Mouse (Mus musculus): Measurements from ENCODE around the gene Gm29776. TPM values are rescaled to one million over a fixed set of nuclear protein-coding genes. Genes with fewer than 3 reads are reported as not detected.

Gm29776 gene
- total RNA-seq, 2 experiments from 2014 or later, result not detected

GRCm38 (mm10) chr14:54660009-54660408 is 38.6 kb downstream of the Gm29776 start:
- ATAC-seq (replicated peaks; ENCODE audit: low FRiP score, poor library complexity, severe bottlenecking), result no peak

- ATAC-seq (replicated peaks; ENCODE audit: low FRiP score, poor library complexity, severe bottlenecking), result peak; percentile 93
Measured at GRCm38 (mm10) chr14:54653496-54653895, 45.1 kb downstream of the Gm29776 start.

GRCm38 (mm10) chr14:54652787-54653186 is 45.8 kb downstream of the Gm29776 start:
- no peak for ATAC-seq (replicated peaks; ENCODE audit: low FRiP score, poor library complexity, severe bottlenecking)

- ATAC-seq (replicated peaks; ENCODE audit: low FRiP score, poor library complexity, severe bottlenecking), result no peak
Measured at GRCm38 (mm10) chr14:54651556-54651955, 47.1 kb downstream of the Gm29776 start.

- ATAC-seq (replicated peaks; ENCODE audit: low FRiP score, poor library complexity, severe bottlenecking), result peak; percentile 66
Measured at GRCm38 (mm10) chr14:54650621-54651454, 47.8 kb downstream of the Gm29776 start.

GRCm38 (mm10) chr14:54647900-54648299 is 50.7 kb downstream of the Gm29776 start:
- ATAC-seq (replicated peaks; ENCODE audit: low FRiP score, poor library complexity, severe bottlenecking), result no peak

GRCm38 (mm10) chr14:54646898-54647636 is 51.6 kb downstream of the Gm29776 start:
- no peak for ATAC-seq (replicated peaks; ENCODE audit: low FRiP score, poor library complexity, severe bottlenecking)

GRCm38 (mm10) chr14:54646455-54646854 is 52.2 kb downstream of the Gm29776 start:
- no peak for ATAC-seq (replicated peaks; ENCODE audit: low FRiP score, poor library complexity, severe bottlenecking)

GRCm38 (mm10) chr14:54644294-54644693 is 54.3 kb downstream of the Gm29776 start:
- ATAC-seq (replicated peaks; ENCODE audit: low FRiP score, poor library complexity, severe bottlenecking), result no peak

GRCm38 (mm10) chr14:54643011-54643410 is 55.6 kb downstream of the Gm29776 start:
- ATAC-seq (replicated peaks; ENCODE audit: low FRiP score, poor library complexity, severe bottlenecking), result no peak

Other genes starting within 250 kb of the Gm29776 start
- gene Lrp10, start 234.7 kb downstream of the Gm29776 start, total RNA-seq (2015; ENCODE audit: low replicate concordance), result 6.7 and 10.9 TPM in 2 replicates
- 12.2 and 13.9 TPM in 2 replicates for gene Lrp10, start 234.7 kb downstream of the Gm29776 start, total RNA-seq (2017; ENCODE audit: low replicate concordance)
- not detected in 2 replicates for gene Rem2, start 222.7 kb downstream of the Gm29776 start, total RNA-seq (2015; ENCODE audit: low replicate concordance)
- not detected in 2 replicates for gene Rem2, start 222.7 kb downstream of the Gm29776 start, total RNA-seq (2017; ENCODE audit: low replicate concordance)
- gene Prmt5, start 181.3 kb downstream of the Gm29776 start, total RNA-seq (2015; ENCODE audit: low replicate concordance), result 6.9 and 12.3 TPM in 2 replicates
- 5.2 and 9.5 TPM in 2 replicates for gene Prmt5, start 181.3 kb downstream of the Gm29776 start, total RNA-seq (2017; ENCODE audit: low replicate concordance)
- 13.0 and 30.6 TPM in 2 replicates for gene Haus4, start 144.2 kb downstream of the Gm29776 start, total RNA-seq (2015; ENCODE audit: low replicate concordance)
- 39.4 and 42.9 TPM in 2 replicates for gene Haus4, start 144.2 kb downstream of the Gm29776 start, total RNA-seq (2017; ENCODE audit: low replicate concordance)
- gene Ajuba, start 121.3 kb downstream of the Gm29776 start, total RNA-seq (2015; ENCODE audit: low replicate concordance), result not detected in 2 replicates
- 0.85 TPM in 1 of 2 replicates, not detected in the other for gene Ajuba, start 121.3 kb downstream of the Gm29776 start, total RNA-seq (2017; ENCODE audit: low replicate concordance)
- 1.3 and 4.4 TPM in 2 replicates for gene 4931414P19Rik, start 92.8 kb downstream of the Gm29776 start, total RNA-seq (2015; ENCODE audit: low replicate concordance)
- 1.0 and 1.4 TPM in 2 replicates for gene 4931414P19Rik, start 92.8 kb downstream of the Gm29776 start, total RNA-seq (2017; ENCODE audit: low replicate concordance)
- 47.7 and 51.0 TPM in 2 replicates for gene Psmb5, start 80.8 kb downstream of the Gm29776 start, total RNA-seq (2015; ENCODE audit: low replicate concordance)
- gene Psmb5, start 80.8 kb downstream of the Gm29776 start, total RNA-seq (2017; ENCODE audit: low replicate concordance), result 12.9 and 18.1 TPM in 2 replicates
- gene Psmb11, start 77.4 kb downstream of the Gm29776 start, total RNA-seq (2015; ENCODE audit: low replicate concordance), result not detected in 2 replicates
- gene Psmb11, start 77.4 kb downstream of the Gm29776 start, total RNA-seq (2017; ENCODE audit: low replicate concordance), result 0.26 TPM in 1 of 2 replicates, not detected in the other
- not detected in 2 replicates for gene Gm17606, start 57.9 kb downstream of the Gm29776 start, total RNA-seq (2015; ENCODE audit: low replicate concordance)
- not detected in 2 replicates for gene Gm17606, start 57.9 kb downstream of the Gm29776 start, total RNA-seq (2017; ENCODE audit: low replicate concordance)
- 1.3 and 1.5 TPM in 2 replicates for gene Cdh24, start 57.5 kb downstream of the Gm29776 start, total RNA-seq (2015; ENCODE audit: low replicate concordance)
- 2.4 and 5.0 TPM in 2 replicates for gene Cdh24, start 57.5 kb downstream of the Gm29776 start, total RNA-seq (2017; ENCODE audit: low replicate concordance)
- gene 1700123O20Rik, start 12.6 kb downstream of the Gm29776 start, total RNA-seq (2015; ENCODE audit: low replicate concordance), result 22.7 and 25.5 TPM in 2 replicates
- 18.1 and 25.8 TPM in 2 replicates for gene 1700123O20Rik, start 12.6 kb downstream of the Gm29776 start, total RNA-seq (2017; ENCODE audit: low replicate concordance)
- gene Acin1, start 11.9 kb downstream of the Gm29776 start, total RNA-seq (2015; ENCODE audit: low replicate concordance), result 173 and 217 TPM in 2 replicates
- gene Acin1, start 11.9 kb downstream of the Gm29776 start, total RNA-seq (2017; ENCODE audit: low replicate concordance), result 369 and 562 TPM in 2 replicates
- 22.4 and 29.4 TPM in 2 replicates for gene Cebpe, start 13.3 kb upstream of the Gm29776 start, total RNA-seq (2015; ENCODE audit: low replicate concordance)
- gene Cebpe, start 13.3 kb upstream of the Gm29776 start, total RNA-seq (2017; ENCODE audit: low replicate concordance), result 27.7 and 53.0 TPM in 2 replicates
- 7.7 and 10.8 TPM in 2 replicates for gene Slc7a8, start 83.1 kb upstream of the Gm29776 start, total RNA-seq (2015; ENCODE audit: low replicate concordance)
- gene Slc7a8, start 83.1 kb upstream of the Gm29776 start, total RNA-seq (2017; ENCODE audit: low replicate concordance), result 1.4 and 1.8 TPM in 2 replicates
- not detected in 2 replicates for gene Rnf212b, start 115.3 kb upstream of the Gm29776 start, total RNA-seq (2015; ENCODE audit: low replicate concordance)
- gene Rnf212b, start 115.3 kb upstream of the Gm29776 start, total RNA-seq (2017; ENCODE audit: low replicate concordance), result 1.0 TPM in 1 of 2 replicates, not detected in the other
- 0.63 TPM in 1 of 2 replicates, not detected in the other for gene Homez, start 172.1 kb upstream of the Gm29776 start, total RNA-seq (2015; ENCODE audit: low replicate concordance)
- gene Homez, start 172.1 kb upstream of the Gm29776 start, total RNA-seq (2017; ENCODE audit: low replicate concordance), result 2.5 and 5.6 TPM in 2 replicates
- 1.9 TPM in 1 of 2 replicates, not detected in the other for gene Ppp1r3e, start 178.7 kb upstream of the Gm29776 start, total RNA-seq (2015; ENCODE audit: low replicate concordance)
- 0.70 and 3.7 TPM in 2 replicates for gene Ppp1r3e, start 178.7 kb upstream of the Gm29776 start, total RNA-seq (2017; ENCODE audit: low replicate concordance)
- 0.77 and 0.84 TPM in 2 replicates for gene Bcl2l2, start 184.5 kb upstream of the Gm29776 start, total RNA-seq (2015; ENCODE audit: low replicate concordance)
- gene Bcl2l2, start 184.5 kb upstream of the Gm29776 start, total RNA-seq (2017; ENCODE audit: low replicate concordance), result 1.0 and 4.6 TPM in 2 replicates
- gene Gm20521, start 184.6 kb upstream of the Gm29776 start, total RNA-seq (2015; ENCODE audit: low replicate concordance), result not detected in 2 replicates
- not detected in 2 replicates for gene Gm20521, start 184.6 kb upstream of the Gm29776 start, total RNA-seq (2017; ENCODE audit: low replicate concordance)
- 26.3 and 41.1 TPM in 2 replicates for gene Pabpn1, start 193.7 kb upstream of the Gm29776 start, total RNA-seq (2015; ENCODE audit: low replicate concordance)
- gene Pabpn1, start 193.7 kb upstream of the Gm29776 start, total RNA-seq (2017; ENCODE audit: low replicate concordance), result 54.6 and 55.9 TPM in 2 replicates
- 1.5 TPM in 1 of 2 replicates, not detected in the other for gene Slc22a17, start 214.3 kb upstream of the Gm29776 start, total RNA-seq (2015; ENCODE audit: low replicate concordance)
- gene Slc22a17, start 214.3 kb upstream of the Gm29776 start, total RNA-seq (2017; ENCODE audit: low replicate concordance), result 0.60 TPM in 1 of 2 replicates, not detected in the other
- gene Efs, start 227.3 kb upstream of the Gm29776 start, total RNA-seq (2015; ENCODE audit: low replicate concordance), result not detected in 2 replicates
- not detected in 2 replicates for gene Efs, start 227.3 kb upstream of the Gm29776 start, total RNA-seq (2017; ENCODE audit: low replicate concordance)
- not detected in 2 replicates for gene Il25, start 233.9 kb upstream of the Gm29776 start, total RNA-seq (2015; ENCODE audit: low replicate concordance)
- not detected in 2 replicates for gene Il25, start 233.9 kb upstream of the Gm29776 start, total RNA-seq (2017; ENCODE audit: low replicate concordance)
- not detected in 2 replicates for gene Cmtm5, start 237.4 kb upstream of the Gm29776 start, total RNA-seq (2015; ENCODE audit: low replicate concordance)
- not detected in 2 replicates for gene Cmtm5, start 237.4 kb upstream of the Gm29776 start, total RNA-seq (2017; ENCODE audit: low replicate concordance)